Mouse (Mus musculus): ENCODE data around the gene Lrrc56.

Lrrc56 gene

GRCm38 (mm10) chr7:141167901-141168517 is 25.9 kb upstream of the Lrrc56 start:
- TF ChIP-seq CTCF (conservative IDR thresholded peaks at IDR 0.05; ENCODE audit: low read length) (no peak), NANOG (IDR thresholded peaks at IDR 0.05; ENCODE audit: borderline replicate concordance, low read length) (no peak), POU5F1 (IDR thresholded peaks at IDR 0.05; ENCODE audit: borderline replicate concordance, low read length) (no peak)
- Histone ChIP-seq H3K4me3 (replicated peaks; ENCODE audit: low read length) (peak overlapping the region; percentile 78), H3K27me3 (ENCODE audit: insufficient read depth, low read length) (no peaks in the 10 kb centered on the region), H3K4me1 (replicated peaks; ENCODE audit: low read depth, low read length) (peaks cover 56% of the 10 kb centered on the region), H3K36me3 (ENCODE audit: insufficient read depth, low read length) (peaks cover 32% of the 10 kb centered on the region), H3K9me3 (ENCODE audit: low read length) (no peaks in the 10 kb centered on the region)

DNA sequence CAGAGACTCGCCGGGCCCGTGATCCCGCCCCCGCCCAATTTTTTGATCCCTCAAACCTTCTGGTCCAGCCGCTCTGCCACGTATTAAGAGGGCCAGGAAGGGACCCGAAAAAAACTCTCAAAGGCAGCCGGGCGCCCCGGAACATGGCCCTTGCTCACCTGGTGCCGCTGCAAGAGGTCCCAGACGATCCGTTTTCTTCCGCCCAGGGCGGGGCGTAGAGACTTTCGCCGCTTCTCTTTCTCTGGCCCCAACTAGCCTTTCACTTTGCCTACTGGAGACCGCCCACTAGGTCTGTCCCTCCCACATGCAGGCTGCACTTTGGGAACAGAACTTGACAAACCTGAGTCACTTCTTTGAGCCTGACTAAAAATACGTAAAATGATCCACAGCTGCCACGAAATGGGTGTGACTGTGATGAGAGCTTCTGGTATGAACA is 25.4 kb upstream of the Lrrc56 start:
- Histone ChIP-seq H3K27me3 (ENCODE audit: insufficient read depth, low read length) (no peaks in the 10 kb centered on the region), H3K4me1 (replicated peaks; ENCODE audit: low read depth, low read length) (peaks cover 61% of the 10 kb centered on the region), H3K36me3 (ENCODE audit: insufficient read depth, low read length) (peaks cover 27% of the 10 kb centered on the region), H3K4me3 (replicated peaks; ENCODE audit: low read length) (peak overlapping the region; percentile 78), H3K9me3 (ENCODE audit: low read length) (no peaks in the 10 kb centered on the region)
- TF ChIP-seq POU5F1 (IDR thresholded peaks at IDR 0.05; ENCODE audit: borderline replicate concordance, low read length) (no peak), CTCF (conservative IDR thresholded peaks at IDR 0.05; ENCODE audit: low read length) (no peak), NANOG (IDR thresholded peaks at IDR 0.05; ENCODE audit: borderline replicate concordance, low read length) (no peak)

DNA sequence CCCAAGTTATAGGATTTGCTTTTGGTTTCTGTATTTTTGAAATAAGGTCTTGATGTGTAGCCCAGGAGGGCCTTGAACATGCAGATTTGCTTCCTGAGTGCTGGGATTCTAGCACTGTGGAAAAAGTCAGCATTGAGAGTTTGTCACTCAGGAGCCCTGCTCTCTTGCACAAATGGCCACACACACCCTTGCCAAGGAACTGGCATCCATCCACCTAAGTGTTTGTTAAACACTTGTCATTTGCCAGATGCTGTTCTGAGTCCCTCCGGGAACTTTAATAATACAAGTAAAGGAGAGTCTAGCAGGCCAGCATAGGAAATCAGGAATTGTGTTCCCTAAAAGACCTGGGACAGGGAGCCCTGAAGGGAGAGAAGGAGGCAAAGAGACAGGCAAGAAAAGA is 24.7 kb upstream of the Lrrc56 start:
- no peak for TF ChIP-seq NANOG (IDR thresholded peaks at IDR 0.05; ENCODE audit: borderline replicate concordance, low read length)
- no peak for TF ChIP-seq CTCF (conservative IDR thresholded peaks at IDR 0.05; ENCODE audit: low read length)
- no peak for TF ChIP-seq POU5F1 (IDR thresholded peaks at IDR 0.05; ENCODE audit: borderline replicate concordance, low read length)
- Histone ChIP-seq H3K27me3 (ENCODE audit: insufficient read depth, low read length) (no peaks in the 10 kb centered on the region), H3K36me3 (ENCODE audit: insufficient read depth, low read length) (peaks cover 19% of the 10 kb centered on the region), H3K4me3 (replicated peaks; ENCODE audit: low read length) (no peak overlapping the region), H3K4me1 (replicated peaks; ENCODE audit: low read depth, low read length) (peaks cover 56% of the 10 kb centered on the region), H3K9me3 (ENCODE audit: low read length) (no peaks in the 10 kb centered on the region)

DNA sequence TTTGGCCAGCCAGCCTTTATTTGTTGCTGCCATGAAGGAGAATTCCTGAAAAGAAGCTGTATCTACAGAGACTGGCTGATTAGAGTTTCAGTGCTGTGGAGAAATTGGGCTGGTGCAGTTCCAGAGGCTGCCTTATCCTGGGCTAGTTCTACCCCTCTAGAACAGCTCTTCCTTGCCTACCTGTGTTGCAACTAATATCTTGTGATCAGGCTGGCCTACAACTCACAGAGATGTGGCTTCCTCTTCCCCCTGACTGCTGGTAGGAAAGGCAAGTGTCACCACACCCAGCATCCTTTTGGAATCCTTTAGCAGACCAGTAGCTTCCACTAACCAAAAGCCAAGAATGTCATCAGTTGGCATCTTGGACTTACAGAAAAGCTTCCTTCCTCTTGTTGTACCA is 24.1 kb upstream of the Lrrc56 start:
- TF ChIP-seq NANOG (IDR thresholded peaks at IDR 0.05; ENCODE audit: borderline replicate concordance, low read length) = no peak
- TF ChIP-seq POU5F1 (IDR thresholded peaks at IDR 0.05; ENCODE audit: borderline replicate concordance, low read length) = no peak
- no peak for TF ChIP-seq CTCF (conservative IDR thresholded peaks at IDR 0.05; ENCODE audit: low read length)
- Histone ChIP-seq H3K9me3 (ENCODE audit: low read length) (no peaks in the 10 kb centered on the region), H3K4me1 (replicated peaks; ENCODE audit: low read depth, low read length) (peaks cover 51% of the 10 kb centered on the region), H3K27me3 (ENCODE audit: insufficient read depth, low read length) (no peaks in the 10 kb centered on the region), H3K4me3 (replicated peaks; ENCODE audit: low read length) (no peak overlapping the region), H3K36me3 (ENCODE audit: insufficient read depth, low read length) (peaks cover 14% of the 10 kb centered on the region)

DNA sequence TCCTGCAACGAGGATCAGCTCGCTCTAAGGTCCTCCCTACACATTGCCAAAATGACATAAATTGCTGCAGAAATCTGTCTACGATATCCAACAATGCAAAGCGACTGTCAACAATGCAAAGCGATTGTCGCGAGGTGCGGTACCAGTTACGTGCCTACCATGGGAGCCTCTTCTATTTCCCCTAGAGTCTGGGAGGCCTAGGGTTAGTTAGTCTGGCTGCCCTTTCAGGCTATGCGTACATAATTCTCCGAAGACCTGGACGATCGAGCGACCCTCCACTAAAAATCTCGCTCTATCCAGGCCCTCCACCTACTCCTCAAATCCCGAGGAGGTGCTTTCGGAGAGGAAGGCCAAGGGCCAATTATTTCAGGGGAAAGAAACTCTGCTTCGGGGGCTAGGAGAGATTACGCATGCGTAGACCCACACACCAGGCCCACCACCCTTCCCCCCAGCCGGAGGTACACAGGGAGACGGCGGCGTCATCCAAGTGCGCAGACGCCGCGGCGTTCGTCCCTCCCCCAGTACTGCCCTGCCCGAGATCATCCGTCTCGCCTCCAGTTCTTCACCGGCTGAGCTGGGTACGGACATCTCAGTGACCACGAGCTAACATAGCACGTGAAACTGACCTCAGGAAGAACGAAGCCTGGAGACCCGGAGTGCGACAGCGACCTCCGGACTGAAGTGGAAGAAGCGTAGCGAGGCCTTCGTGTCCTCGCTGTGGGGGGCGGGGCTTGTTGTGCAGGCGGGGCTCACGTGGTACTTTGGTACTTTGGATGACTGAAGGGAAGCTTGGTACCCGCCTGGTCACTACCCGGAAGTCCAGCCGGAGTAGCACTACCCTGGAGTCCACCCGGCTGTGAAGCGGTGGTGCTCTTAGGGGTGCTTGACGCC is 21.6 kb upstream of the Lrrc56 start, which contains the start of gene Rnh1:
Gene Rnh1, minus strand, starts transcription at position 742 of the 891 bp plus-strand sequence.
- TF ChIP-seq POU5F1 (IDR thresholded peaks at IDR 0.05; ENCODE audit: borderline replicate concordance, low read length) (no peak), NANOG (IDR thresholded peaks at IDR 0.05; ENCODE audit: borderline replicate concordance, low read length) (no peak), CTCF (conservative IDR thresholded peaks at IDR 0.05; ENCODE audit: low read length) (no peak)
- H3K36me3 ChIP-seq (ENCODE audit: insufficient read depth, low read length) = no peaks in the 10 kb centered on the region
- no peaks in the 10 kb centered on the region for H3K27me3 ChIP-seq (ENCODE audit: insufficient read depth, low read length)
- peaks cover 54% of the 10 kb centered on the region for H3K4me1 ChIP-seq (replicated peaks; ENCODE audit: low read depth, low read length)
- H3K9me3 ChIP-seq (ENCODE audit: low read length) = no peaks in the 10 kb centered on the region
- peak within 1 kb of the TSS; percentile 81 for H3K4me3 ChIP-seq (replicated peaks; ENCODE audit: low read length)

DNA sequence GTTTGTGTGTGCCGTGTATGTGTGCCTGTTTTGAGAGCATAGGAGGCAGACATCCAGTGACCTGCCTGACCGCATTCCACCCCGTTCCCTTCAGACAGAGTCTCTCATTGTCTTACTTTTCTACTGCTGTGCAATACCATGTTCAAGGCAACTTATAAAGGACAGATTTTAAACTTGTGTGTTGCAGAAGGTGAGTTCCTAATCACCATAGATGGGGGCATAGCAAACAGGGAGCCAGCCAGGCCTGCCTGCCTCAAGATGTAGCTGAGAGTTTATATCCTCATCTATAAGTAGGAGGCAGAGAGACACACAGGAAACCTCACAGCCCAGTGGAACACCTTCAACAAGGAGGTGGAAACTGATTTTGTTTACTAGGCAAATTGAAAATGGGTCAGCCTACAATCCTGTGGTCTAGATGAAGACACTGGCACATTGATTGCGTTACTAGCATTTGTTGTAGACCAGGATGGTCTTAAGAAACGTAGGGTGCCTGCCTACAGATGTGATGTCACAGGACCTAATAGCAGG is 20.6 kb upstream of the Lrrc56 start:
- no peaks in the 10 kb centered on the region for H3K9me3 ChIP-seq (ENCODE audit: low read length)
- no peak for TF ChIP-seq NANOG (IDR thresholded peaks at IDR 0.05; ENCODE audit: borderline replicate concordance, low read length)
- no peak for TF ChIP-seq CTCF (conservative IDR thresholded peaks at IDR 0.05; ENCODE audit: low read length)
- no peak for TF ChIP-seq POU5F1 (IDR thresholded peaks at IDR 0.05; ENCODE audit: borderline replicate concordance, low read length)
- H3K27me3 ChIP-seq (ENCODE audit: insufficient read depth, low read length) = no peaks in the 10 kb centered on the region
- peaks cover 48% of the 10 kb centered on the region for H3K4me1 ChIP-seq (replicated peaks; ENCODE audit: low read depth, low read length)
- H3K36me3 ChIP-seq (ENCODE audit: insufficient read depth, low read length) = no peaks in the 10 kb centered on the region
- peak overlapping the region; percentile 81 for H3K4me3 ChIP-seq (replicated peaks; ENCODE audit: low read length)

- H3K36me3 ChIP-seq (ENCODE audit: insufficient read depth, low read length) = no peaks in the 10 kb centered on the region
- TF ChIP-seq NANOG (IDR thresholded peaks at IDR 0.05; ENCODE audit: borderline replicate concordance, low read length) (no peak), POU5F1 (IDR thresholded peaks at IDR 0.05; ENCODE audit: borderline replicate concordance, low read length) (no peak), CTCF (conservative IDR thresholded peaks at IDR 0.05; ENCODE audit: low read length) (no peak)
Observed at GRCm38 (mm10) chr7:141175068-141175467, 18.9 kb upstream of the Lrrc56 start.

GRCm38 (mm10) chr7:141176173-141176572 is 17.8 kb upstream of the Lrrc56 start:
- H3K9me3 ChIP-seq (ENCODE audit: low read length) = no peaks in the 10 kb centered on the region
- peaks cover 2% of the 10 kb centered on the region; the same call in 1 of the 2 replicates for H3K27me3 ChIP-seq (ENCODE audit: insufficient read depth, low read length)
- H3K4me3 ChIP-seq (replicated peaks; ENCODE audit: low read length) = no peak overlapping the region
- peaks cover 32% of the 10 kb centered on the region for H3K4me1 ChIP-seq (replicated peaks; ENCODE audit: low read depth, low read length)
- no peak for TF ChIP-seq POU5F1 (IDR thresholded peaks at IDR 0.05; ENCODE audit: borderline replicate concordance, low read length)
- TF ChIP-seq CTCF (conservative IDR thresholded peaks at IDR 0.05; ENCODE audit: low read length) = peak; percentile 78
- H3K36me3 ChIP-seq (ENCODE audit: insufficient read depth, low read length) = no peaks in the 10 kb centered on the region

More at GRCm38 (mm10) chr7:141175068-141175467, 18.9 kb upstream of the Lrrc56 start:
- no peaks in the 10 kb centered on the region for H3K9me3 ChIP-seq (ENCODE audit: low read length)
- H3K27me3 ChIP-seq (ENCODE audit: insufficient read depth, low read length) = peaks cover 2% of the 10 kb centered on the region; the same call in 1 of the 2 replicates
- H3K4me3 ChIP-seq (replicated peaks; ENCODE audit: low read length) = no peak overlapping the region
- peaks cover 34% of the 10 kb centered on the region for H3K4me1 ChIP-seq (replicated peaks; ENCODE audit: low read depth, low read length)
